Mouse (Mus musculus): ENCODE measurements around the gene Txndc12.

DNA sequence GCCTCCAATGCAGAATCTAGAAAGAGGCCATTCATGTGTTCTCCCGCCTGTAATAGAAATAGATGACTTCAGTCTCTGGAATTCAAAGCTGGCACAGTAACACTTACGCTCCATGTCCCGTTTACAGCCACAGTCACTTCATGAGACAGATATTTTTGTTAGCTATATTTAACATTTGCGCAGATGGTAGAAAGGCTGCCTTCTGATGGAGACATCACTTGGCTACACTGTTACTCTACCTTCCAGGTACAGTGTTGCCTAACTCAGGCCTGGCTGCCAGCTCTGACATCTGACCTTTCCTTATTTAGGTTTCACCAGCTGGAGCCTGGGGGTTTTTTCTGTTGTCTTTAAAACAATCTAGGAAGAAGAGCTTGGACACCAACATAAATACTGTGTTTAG lies 3.6 kb downstream of the Txndc12 start:
- TF ChIP-seq POLR2AphosphoS5 (IDR thresholded peaks at IDR 0.05; ENCODE audit: insufficient replicate concordance, low read depth, low read length) = no peak
- TF ChIP-seq CTCF (IDR thresholded peaks at IDR 0.05; ENCODE audit: low read depth, low read length) = no peak
- no peak for TF ChIP-seq GATA1 (IDR thresholded peaks at IDR 0.05; ENCODE audit: borderline replicate concordance, low read length)

Data from G1E (cell line).